Mouse (Mus musculus) midbrain, embryonic 16.5 days (tissue): ENCODE measurements around the gene Rpl10l. TPM values are rescaled to one million over a fixed set of nuclear protein-coding genes. Genes with fewer than 3 reads are reported as not detected.

Source experiments
- ATAC-seq: fragments of 200-750 bp; cut with Nextera tagmentation; 2 replicates; pipeline ENCODE4 v1.8.0; 2017; ENCODE audit warnings: moderate TSS enrichment
- H3K27ac ChIP-seq: fragments of 300-500 bp; sonication (generic); 2 replicates; pipeline ENCODE4 v1.5.1; 2014; ENCODE audit warnings: mild to moderate bottlenecking, low read length, mixed read lengths
- H3K27me3 ChIP-seq: fragments of 300-500 bp; sonication (generic); 2 replicates; pipeline ENCODE4 v1.6.1; 2014; ENCODE audit warnings: low read depth, low read length, mixed read lengths; ENCODE audit not compliant: control insufficient read depth, insufficient read depth
- H3K36me3 ChIP-seq: fragments of 300-500 bp; sonication (generic); 2 replicates; pipeline ENCODE4 v1.6.1; 2014; ENCODE audit warnings: mild to moderate bottlenecking, low read length, moderate library complexity, mixed read lengths; ENCODE audit not compliant: control insufficient read depth, insufficient read depth
- H3K4me1 ChIP-seq: fragments of 300-500 bp; sonication (generic); 2 replicates; pipeline ENCODE4 v1.6.1; 2014; ENCODE audit warnings: mild to moderate bottlenecking, low read length, mixed read lengths; ENCODE audit not compliant: control insufficient read depth, insufficient read depth
- H3K4me2 ChIP-seq: fragments of 300-500 bp; sonication (generic); 2 replicates; pipeline ENCODE4 v1.6.1; 2014; ENCODE audit warnings: mild to moderate bottlenecking, low read length, mixed read lengths
- H3K4me3 ChIP-seq: fragments of 300-500 bp; sonication (generic); 2 replicates; pipeline ENCODE4 v1.5.1; 2014; ENCODE audit warnings: low read depth, mild to moderate bottlenecking, low read length, moderate library complexity, mixed read lengths
- H3K9ac ChIP-seq: fragments of 300-500 bp; sonication (generic); 2 replicates; pipeline ENCODE4 v1.6.1; 2014; ENCODE audit warnings: low read depth, low read length, mixed read lengths
- H3K9me3 ChIP-seq: fragments of 300-500 bp; sonication (generic); replicated peaks from 2 replicates; pipeline ENCODE4 v1.6.1; 2014; ENCODE audit warnings: mild to moderate bottlenecking, low read length, mixed read lengths; ENCODE audit not compliant: control insufficient read depth, poor library complexity, severe bottlenecking
- WGBS: fragments of 180-500 bp; shearing (Covaris S2); extraction: QIAGEN DNeasy Blood & Tissue Kit; methylation state at CpG from one replicate; pipeline ENCODE4 v1.1.7; 2014; 5-methylcytosine and 5-hydroxymethylcytosine counted together
- polyA plus RNA-seq: library from polyadenylated mRNA; unstranded; fragments of >200 nt; fragmentation: Nextera tagmentation; extraction: Ambion mirVana; gene quantifications from 2 replicates; pipeline ENCODE4 v1.2.1, GENCODE M21; 2015

The Rpl10l gene
- polyA plus RNA-seq: not detected in 2 replicates

DNA sequence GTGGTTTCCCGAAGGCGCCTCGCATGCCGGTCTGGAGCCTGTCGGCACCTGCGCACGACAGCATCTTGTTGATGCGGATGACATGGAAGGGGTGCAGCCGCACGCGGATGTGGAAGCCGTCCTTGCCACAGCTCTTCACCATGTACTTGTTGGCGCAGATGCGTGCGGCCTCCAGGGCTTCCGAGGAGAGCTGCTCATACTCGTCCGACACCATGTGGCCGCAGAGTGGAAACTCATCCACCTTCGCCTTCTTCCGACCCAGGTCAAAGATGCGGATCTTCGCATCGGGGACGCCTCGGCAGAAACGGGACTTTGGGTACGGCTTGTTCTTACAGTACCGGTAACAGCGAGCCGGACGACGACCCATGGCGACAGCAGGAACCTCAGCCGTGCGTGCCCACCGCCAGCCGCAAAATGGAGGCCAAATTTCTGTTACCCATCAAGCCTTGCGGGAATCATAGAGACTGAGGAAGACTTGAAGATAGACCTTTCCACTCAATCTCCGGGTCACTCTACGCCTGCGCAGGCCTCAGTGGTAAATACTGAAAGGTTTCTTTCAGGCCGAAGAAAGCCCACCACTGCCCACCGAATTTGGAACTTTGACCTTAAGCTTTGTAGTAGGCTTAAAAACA is at the start of gene Rpl10l:
Gene Rpl10l, minus strand, starts transcription at position 411 of the 632 bp plus-strand sequence.
- WGBS: 98% methylated on average over 44 of the region's 44 CpGs
- no peaks in the 10 kb centered on the region for H3K36me3 ChIP-seq
- no peak within 1 kb of the TSS for H3K9ac ChIP-seq
- no peak within 1 kb of the TSS for H3K27ac ChIP-seq
- H3K4me3 ChIP-seq: no peak within 1 kb of the TSS
- H3K9me3 ChIP-seq: peaks cover 13% of the 10 kb centered on the region; the same call in 1 of the 2 replicates
- no peak within 1 kb of the TSS for H3K4me2 ChIP-seq
- no peaks in the 10 kb centered on the region for H3K4me1 ChIP-seq
- ATAC-seq: no peak
- no peaks in the 10 kb centered on the region for H3K27me3 ChIP-seq

DNA sequence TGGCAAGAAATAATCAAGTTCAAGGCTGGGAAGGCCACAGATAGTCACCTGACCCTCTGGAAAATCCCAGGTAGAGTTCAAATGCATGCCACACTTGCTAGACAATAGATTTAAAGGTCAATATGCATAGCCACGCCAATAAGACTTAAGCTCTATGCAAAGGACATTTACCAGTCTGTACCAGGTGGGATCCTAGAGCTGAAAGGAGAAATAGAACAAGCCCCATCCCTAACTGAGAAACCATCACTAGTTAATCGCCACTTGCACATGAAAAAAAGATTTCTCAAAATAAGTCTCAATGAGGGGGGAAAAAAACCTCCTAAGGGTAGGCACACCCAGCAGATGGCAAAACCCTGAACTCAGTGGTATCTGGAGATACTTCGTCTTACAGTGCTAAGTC is 8.3 kb downstream of the Rpl10l start:
- ATAC-seq: no peak
- Histone ChIP-seq H3K27ac (no peak overlapping the region), H3K9ac (no peak overlapping the region), H3K9me3 (no peaks in the 10 kb centered on the region), H3K4me1 (no peaks in the 10 kb centered on the region), H3K36me3 (no peaks in the 10 kb centered on the region), H3K27me3 (no peaks in the 10 kb centered on the region), H3K4me2 (no peak overlapping the region), H3K4me3 (no peak overlapping the region)
- 78% methylated on average over 3 of the region's 3 CpGs for WGBS

DNA sequence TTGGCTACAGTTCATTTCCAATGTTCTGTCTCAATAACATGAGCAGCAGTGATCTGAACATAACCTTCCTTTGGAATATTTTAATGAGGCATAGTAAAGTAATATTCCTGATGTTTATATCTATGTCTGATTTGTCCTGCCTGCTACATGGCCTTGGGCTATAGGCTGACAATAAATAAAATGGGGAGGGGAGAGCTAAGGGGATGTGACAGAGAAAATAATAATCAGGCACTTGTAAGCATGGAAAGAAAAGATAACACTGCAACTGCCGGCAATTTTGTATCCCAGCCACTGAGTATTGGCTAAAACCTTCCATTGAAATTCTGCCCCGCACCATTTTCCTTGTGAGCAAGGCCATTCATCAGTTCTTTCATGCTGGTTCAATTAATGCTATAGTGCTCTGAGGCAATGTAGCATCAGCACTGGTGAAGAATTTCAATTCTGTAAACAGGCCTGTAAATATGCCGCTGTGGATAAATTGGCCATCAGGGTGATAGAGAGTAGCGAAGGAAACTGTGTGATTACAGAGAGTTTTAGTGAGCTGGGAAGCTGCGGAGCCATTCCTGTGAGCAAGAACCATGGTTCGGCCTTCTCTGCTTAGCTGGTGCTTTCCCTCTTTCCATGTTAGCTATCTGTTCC is 38.6 kb downstream of the Rpl10l start:
- H3K27me3 ChIP-seq: no peaks in the 10 kb centered on the region

GRCm38 (mm10) chr12:66234158-66234557 is 50.0 kb downstream of the Rpl10l start:
- WGBS: 90% methylated on average over 3 of the region's 3 CpGs

More for the DNA sequence above, 38.6 kb downstream of the Rpl10l start:
- Histone ChIP-seq H3K4me1 (no peaks in the 10 kb centered on the region), H3K9me3 (no peaks in the 10 kb centered on the region), H3K4me3 (no peak overlapping the region), H3K9ac (no peak overlapping the region), H3K27ac (no peak overlapping the region), H3K36me3 (no peaks in the 10 kb centered on the region), H3K4me2 (no peak overlapping the region)
- WGBS: 64% methylated on average over 6 of the region's 6 CpGs
- ATAC-seq: peak; percentile 51; the same call in 1 of the 2 replicates

More at GRCm38 (mm10) chr12:66234158-66234557, 50.0 kb downstream of the Rpl10l start:
- H3K27me3 ChIP-seq: no peaks in the 10 kb centered on the region
- no peaks in the 10 kb centered on the region for H3K4me1 ChIP-seq
- no peaks in the 10 kb centered on the region for H3K9me3 ChIP-seq
- no peak for ATAC-seq
- H3K27ac ChIP-seq: no peak overlapping the region
- no peaks in the 10 kb centered on the region for H3K36me3 ChIP-seq
- no peak overlapping the region for H3K4me2 ChIP-seq
- no peak overlapping the region for H3K4me3 ChIP-seq
- no peak overlapping the region for H3K9ac ChIP-seq
